Mouse (Mus musculus) adipose tissue, adult 10 weeks (tissue): Measurements from ENCODE around the gene Wdpcp. TPM values are rescaled to one million over a fixed set of nuclear protein-coding genes. Genes with fewer than 3 reads are reported as not detected.

Source experiments
- polyA plus RNA-seq: library from polyadenylated mRNA; stranded (reverse); fragments of 350-450 nt; fragmentation: Illumina TruSeq; extraction: RNeasy Lipid Tissue Mini Kit (QIAGEN cat#74804); gene quantifications from one replicate; pipeline ENCODE4 v1.2.3, GENCODE M21; 2014; ENCODE audit warnings: low read depth, low replicate concordance

Wdpcp gene
- 8.1 TPM for polyA plus RNA-seq

GRCm38 (mm10) chr11:21571700-21572381 is at the start of gene Wdpcp, which contains the start of gene Mdh1:
Wdpcp (plus strand) TSS chr11:21572235.
Mdh1 (minus strand) TSS chr11:21572367.

Other genes with a start within 250 kb of the Wdpcp start
- 72.6 TPM for gene Ugp2, start 201.0 kb upstream of the Wdpcp start, polyA plus RNA-seq
- 422 TPM for gene Mdh1, start 132 bp downstream of the Wdpcp start, polyA plus RNA-seq